Mouse (Mus musculus) embryonic facial prominence, embryonic 13.5 days (tissue): ENCODE measurements around the gene Ccr10. TPM values are rescaled to one million over a fixed set of nuclear protein-coding genes. Genes with fewer than 3 reads are reported as not detected.
"Not testable (repeated sequence)": the region's sequence is repeated elsewhere in the genome, so short reads cannot be mapped to it uniquely, and the experiment has no call there.

ENCODE experiments used
- ATAC-seq: fragments of 200-750 bp; cut with Nextera tagmentation; 2 replicates; pipeline ENCODE4 v1.8.0; 2017; ENCODE audit warnings: low read depth; ENCODE audit not compliant: insufficient number of reproducible peaks, insufficient read depth, low FRiP score, low TSS enrichment
- H3K27ac ChIP-seq: fragments of 300-500 bp; sonication (generic); 2 replicates; pipeline ENCODE4 v1.5.1; 2015; ENCODE audit warnings: moderate library complexity, mild to moderate bottlenecking, inconsistent platforms
- H3K27me3 ChIP-seq: fragments of 300-500 bp; sonication (generic); 2 replicates; pipeline ENCODE4 v1.6.1; 2015; ENCODE audit warnings: mild to moderate bottlenecking, inconsistent platforms
- H3K36me3 ChIP-seq: fragments of 300-500 bp; sonication (generic); 2 replicates; pipeline ENCODE4 v1.6.1; 2015; ENCODE audit warnings: mild to moderate bottlenecking, inconsistent platforms
- H3K4me1 ChIP-seq: fragments of 300-500 bp; sonication (generic); 2 replicates; pipeline ENCODE4 v1.6.1; 2015; ENCODE audit warnings: inconsistent platforms
- H3K4me2 ChIP-seq: fragments of 300-500 bp; sonication (generic); 2 replicates; pipeline ENCODE4 v1.6.1; 2015; ENCODE audit warnings: moderate library complexity, mild to moderate bottlenecking, inconsistent platforms
- H3K4me3 ChIP-seq: fragments of 300-500 bp; sonication (generic); 2 replicates; pipeline ENCODE4 v1.5.1; 2015; ENCODE audit warnings: mild to moderate bottlenecking, inconsistent platforms
- H3K9ac ChIP-seq: fragments of 300-500 bp; sonication (generic); 2 replicates; pipeline ENCODE4 v1.6.1; 2015; ENCODE audit warnings: mild to moderate bottlenecking, inconsistent platforms
- H3K9me3 ChIP-seq: fragments of 300-500 bp; sonication (generic); 2 replicates; pipeline ENCODE4 v1.6.1; 2016; ENCODE audit warnings: inconsistent platforms
- WGBS: fragments of 180-500 bp; shearing (Covaris S2); methylation state at CpG from one replicate; pipeline ENCODE4 v1.1.7; 2015; ENCODE audit warnings: mixed read lengths; 5-methylcytosine and 5-hydroxymethylcytosine counted together
- polyA plus RNA-seq: library from polyadenylated mRNA; unstranded; fragments of >200 nt; fragmentation: Nextera tagmentation; extraction: Ambion mirVana; gene quantifications from 2 replicates; pipeline ENCODE4 v1.2.1, GENCODE M21; 2015

The Ccr10 gene
- polyA plus RNA-seq, 1 experiment from 2014 or later: 0.27 TPM

DNA sequence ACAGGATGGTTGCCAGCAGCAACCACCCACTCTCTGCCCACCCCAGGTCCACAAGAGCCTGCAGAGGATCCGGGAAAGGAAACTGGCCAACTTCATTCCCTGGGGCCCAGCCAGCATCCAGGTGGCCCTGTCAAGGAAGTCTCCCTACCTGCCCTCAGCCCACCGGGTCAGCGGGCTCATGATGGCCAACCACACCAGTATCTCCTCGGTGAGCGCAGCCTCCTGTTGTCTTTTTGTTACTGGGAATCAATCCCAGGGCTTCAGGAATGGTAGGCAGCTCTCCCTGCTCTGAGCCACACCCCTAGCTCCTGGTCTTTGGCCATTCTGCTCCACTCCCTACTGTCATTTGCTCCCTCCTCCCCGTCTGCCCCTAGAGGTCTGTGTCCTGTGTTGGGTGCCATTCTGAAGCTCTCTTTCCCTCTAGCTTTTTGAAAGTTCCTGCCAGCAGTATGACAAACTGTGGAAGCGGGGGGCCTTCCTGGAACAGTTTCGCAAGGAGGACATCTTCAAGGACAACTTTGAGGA, 14.2 kb downstream of the Ccr10 start:
- WGBS: 83% methylated on average over 8 of the region's 8 CpGs
- not testable (repeated sequence) for ATAC-seq, H3K27ac ChIP-seq, H3K9ac ChIP-seq, H3K4me3 ChIP-seq, H3K9me3 ChIP-seq, H3K4me2 ChIP-seq
- Histone ChIP-seq H3K4me1 (peaks cover 27% of the 10 kb centered on the region), H3K36me3 (peaks cover 35% of the 10 kb centered on the region), H3K27me3 (peaks cover 46% of the 10 kb centered on the region)

GRCm38 (mm10) chr11:101160151-101160550, 15.1 kb downstream of the Ccr10 start:
- peaks cover 32% of the 10 kb centered on the region for H3K36me3 ChIP-seq

GRCm38 (mm10) chr11:101155728-101156371, 19.4 kb downstream of the Ccr10 start, which contains the start of gene Tubg2:
Gene Tubg2 (plus strand): TSS chr11:101155907.
- Histone ChIP-seq H3K9ac (peak within 1 kb of the TSS; percentile 75), H3K9me3 (no peaks in the 10 kb centered on the region), H3K36me3 (no peaks in the 10 kb centered on the region), H3K27ac (peak within 1 kb of the TSS; percentile 68), H3K4me2 (peak within 1 kb of the TSS; percentile 80), H3K4me1 (peaks cover 9% of the 10 kb centered on the region), H3K27me3 (no peaks in the 10 kb centered on the region), H3K4me3 (peak within 1 kb of the TSS; percentile 49)
- WGBS: 2% methylated on average over 36 of the region's 36 CpGs
- peak; percentile 62 for ATAC-seq

More at GRCm38 (mm10) chr11:101160151-101160550, 15.1 kb downstream of the Ccr10 start:
- not testable (repeated sequence) for H3K4me3 ChIP-seq, H3K4me2 ChIP-seq, ATAC-seq, H3K27ac ChIP-seq, H3K9ac ChIP-seq, H3K9me3 ChIP-seq
- peaks cover 37% of the 10 kb centered on the region for H3K27me3 ChIP-seq
- H3K4me1 ChIP-seq: peaks cover 29% of the 10 kb centered on the region
- 74% methylated on average over 9 of the region's 10 CpGs for WGBS

DNA sequence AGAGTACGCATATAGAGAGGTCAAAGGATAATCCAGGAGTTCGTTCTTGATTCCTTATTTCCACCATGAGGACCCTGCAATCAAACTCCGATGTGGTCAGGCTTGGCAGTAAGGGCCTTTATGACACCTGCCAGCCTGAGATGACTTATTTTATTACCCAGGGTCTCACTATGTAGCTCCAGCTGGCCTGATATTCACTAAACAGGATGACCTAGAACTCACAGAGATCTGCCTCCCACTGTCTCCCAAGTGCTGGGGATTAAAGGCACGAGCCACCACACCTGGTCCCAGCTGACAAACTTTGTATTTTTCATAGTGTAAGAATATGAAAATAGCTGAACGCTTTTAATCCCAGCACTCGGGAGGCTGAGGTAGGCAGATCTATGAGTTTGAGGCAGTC, 20.1 kb downstream of the Ccr10 start:
- H3K4me3 ChIP-seq: no peak overlapping the region

DNA sequence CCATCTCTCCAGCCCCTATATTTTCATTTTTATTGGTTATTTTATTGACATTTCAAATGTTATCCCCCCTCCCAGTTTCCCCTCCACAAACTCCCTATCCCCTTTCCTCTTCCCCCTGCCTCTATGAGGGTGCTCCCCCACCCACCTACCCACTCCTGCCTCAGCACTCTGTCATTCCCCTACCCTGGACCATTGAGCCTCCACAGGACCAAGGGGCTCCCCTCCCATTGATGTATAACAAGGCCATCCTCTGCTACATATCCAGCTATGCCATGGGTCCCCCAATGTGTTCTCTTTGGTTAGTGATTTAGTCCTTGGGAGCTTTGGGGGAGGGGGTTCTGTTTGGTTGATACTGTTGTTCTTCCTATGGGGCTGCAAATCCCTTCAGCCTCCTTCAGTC, 20.6 kb downstream of the Ccr10 start:
- Histone ChIP-seq H3K4me1 (peaks cover 12% of the 10 kb centered on the region), H3K9ac (no peak overlapping the region), H3K4me3 (no peak overlapping the region), H3K4me2 (no peak overlapping the region), H3K9me3 (no peaks in the 10 kb centered on the region), H3K36me3 (no peaks in the 10 kb centered on the region), H3K27ac (no peak overlapping the region), H3K27me3 (no peaks in the 10 kb centered on the region)
- no peak for ATAC-seq

More for the DNA sequence above, 20.1 kb downstream of the Ccr10 start:
- H3K4me2 ChIP-seq: peak overlapping the region; percentile 80; the same call in 1 of the 2 replicates
- H3K36me3 ChIP-seq: no peaks in the 10 kb centered on the region
- no peak overlapping the region for H3K27ac ChIP-seq
- H3K9me3 ChIP-seq: no peaks in the 10 kb centered on the region
- H3K4me1 ChIP-seq: peaks cover 9% of the 10 kb centered on the region
- ATAC-seq: no peak
- no peaks in the 10 kb centered on the region for H3K27me3 ChIP-seq
- H3K9ac ChIP-seq: no peak overlapping the region
- 64% methylated on average over 6 of the region's 6 CpGs for WGBS

DNA sequence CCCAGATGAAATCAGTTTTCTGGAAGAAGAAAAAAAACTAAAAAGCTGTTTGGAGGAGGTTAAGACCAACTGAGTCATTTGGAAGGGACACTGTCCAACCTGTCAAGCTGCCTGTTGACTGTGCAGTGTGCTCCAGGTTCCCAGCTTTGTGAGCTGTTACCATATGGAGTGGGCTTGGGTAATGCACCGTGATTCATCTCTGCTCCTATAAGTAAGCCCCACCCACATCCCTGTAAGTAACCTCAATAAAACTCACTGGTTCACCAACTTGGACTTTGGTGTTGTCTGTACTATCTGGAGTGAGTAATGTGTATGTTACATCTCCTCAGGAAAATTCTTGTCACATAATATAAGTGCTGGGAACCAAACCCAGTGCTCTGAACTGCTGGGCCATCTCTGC, 22.4 kb downstream of the Ccr10 start:
- ATAC-seq: no peak
- Histone ChIP-seq H3K27ac (no peak overlapping the region), H3K4me2 (no peak overlapping the region), H3K36me3 (no peaks in the 10 kb centered on the region), H3K9me3 (no peaks in the 10 kb centered on the region), H3K4me1 (peaks cover 29% of the 10 kb centered on the region), H3K9ac (no peak overlapping the region), H3K27me3 (no peaks in the 10 kb centered on the region), H3K4me3 (no peak overlapping the region)
- WGBS: 52% methylated on average over 1 of the region's 1 CpGs

- Histone ChIP-seq H3K27ac (no peak overlapping the region), H3K9me3 (no peaks in the 10 kb centered on the region), H3K36me3 (no peaks in the 10 kb centered on the region), H3K4me1 (peaks cover 25% of the 10 kb centered on the region), H3K4me3 (no peak overlapping the region), H3K27me3 (no peaks in the 10 kb centered on the region), H3K9ac (no peak overlapping the region), H3K4me2 (no peak overlapping the region)
- 45% methylated on average over 2 of the region's 2 CpGs for WGBS
- no peak for ATAC-seq
These were observed 24.2 kb downstream of the Ccr10 start for GRCm38 (mm10) chr11:101151063-101151462.

DNA sequence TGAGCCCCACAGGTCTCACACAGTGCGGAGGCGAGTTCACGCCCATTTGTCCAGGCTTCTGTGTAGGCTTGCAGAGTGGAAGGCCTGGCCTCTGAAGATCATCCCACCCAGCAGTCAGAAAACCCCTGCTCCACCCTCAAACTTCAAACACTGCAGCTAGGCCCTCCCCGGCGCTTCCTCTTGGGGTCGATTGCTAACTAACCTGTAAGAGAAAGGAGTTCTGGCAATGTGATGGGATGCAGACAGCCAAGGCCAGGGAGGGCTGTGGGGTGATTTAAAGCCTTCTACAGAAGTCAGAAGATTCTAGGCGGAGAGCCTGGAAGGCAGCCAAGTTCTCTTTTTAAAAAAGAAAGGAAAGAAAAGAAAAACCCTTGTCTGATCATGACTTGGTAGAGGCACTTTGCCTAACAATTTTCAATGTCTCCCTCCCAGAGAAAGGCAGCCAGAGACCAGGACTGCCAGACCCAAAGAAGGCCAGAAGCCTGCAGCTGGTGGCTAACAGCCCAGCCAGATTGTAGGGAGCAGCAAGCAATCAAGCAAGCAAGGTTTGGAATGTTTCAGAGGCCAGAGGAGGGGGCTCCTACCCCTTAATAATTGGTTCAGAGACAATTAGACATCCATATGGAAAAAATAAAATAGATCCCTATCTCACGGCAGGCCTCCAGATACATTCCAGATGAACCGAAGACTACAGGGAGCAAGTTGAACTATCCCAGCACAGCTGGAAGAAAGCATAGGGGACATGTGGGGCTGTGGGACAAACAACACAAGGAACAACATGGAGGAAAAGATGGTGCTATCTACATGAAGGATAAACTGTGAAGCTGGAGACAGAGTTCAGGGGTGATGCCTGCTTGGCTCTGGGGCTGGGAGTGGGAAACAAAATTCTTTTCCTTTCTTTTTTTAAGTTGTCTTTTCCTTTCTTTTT, 25.8 kb downstream of the Ccr10 start:
- 13% methylated on average over 9 of the region's 9 CpGs for WGBS
- no peaks in the 10 kb centered on the region for H3K36me3 ChIP-seq
- 0 out of 2 replicates have a peak overlapping the region, but pooled peaks have one; percentile 12 for H3K4me3 ChIP-seq
- H3K4me1 ChIP-seq: peaks cover 20% of the 10 kb centered on the region
- ATAC-seq: 0 out of 2 replicates have a peak, but pooled peaks have one; percentile 26
- H3K4me2 ChIP-seq: peak overlapping the region; percentile 29
- H3K9me3 ChIP-seq: no peaks in the 10 kb centered on the region
- H3K27me3 ChIP-seq: no peaks in the 10 kb centered on the region
- peak overlapping the region; percentile 92 for H3K27ac ChIP-seq
- peak overlapping the region; percentile 47 for H3K9ac ChIP-seq

GRCm38 (mm10) chr11:101148751-101149150, 26.5 kb downstream of the Ccr10 start:
- peak overlapping the region; percentile 47 for H3K9ac ChIP-seq
- peak overlapping the region; percentile 92 for H3K27ac ChIP-seq
- peak overlapping the region; percentile 29 for H3K4me2 ChIP-seq
- no peaks in the 10 kb centered on the region for H3K36me3 ChIP-seq
- H3K4me1 ChIP-seq: peaks cover 23% of the 10 kb centered on the region
- no peaks in the 10 kb centered on the region for H3K27me3 ChIP-seq
- H3K4me3 ChIP-seq: no peak overlapping the region
- no peak for ATAC-seq
- 41% methylated on average over 10 of the region's 10 CpGs for WGBS
- no peaks in the 10 kb centered on the region for H3K9me3 ChIP-seq

DNA sequence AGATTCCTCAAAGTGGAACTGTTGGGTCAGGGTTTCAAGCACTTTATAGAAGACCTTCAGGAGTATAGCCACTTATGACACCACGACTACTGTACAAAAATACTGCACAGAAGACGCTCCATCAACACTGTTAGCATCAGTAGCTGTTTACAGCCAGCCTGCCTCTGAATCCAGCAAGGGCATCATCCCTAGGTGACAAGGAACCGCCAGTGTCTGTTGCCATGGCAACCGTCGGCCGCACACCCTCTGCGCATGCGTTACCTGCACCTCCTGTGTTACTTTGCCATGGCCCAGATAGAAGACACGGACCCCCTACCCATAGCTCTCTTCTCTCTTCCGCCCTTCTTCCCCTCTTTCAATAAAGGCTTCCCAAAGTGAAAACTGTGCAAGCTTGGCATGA, 28.9 kb downstream of the Ccr10 start:
- WGBS: 28% methylated on average over 10 of the region's 10 CpGs
- ATAC-seq: no peak

GRCm38 (mm10) chr11:101143338-101144225, 31.7 kb downstream of the Ccr10 start:
- Histone ChIP-seq H3K36me3 (no peaks in the 10 kb centered on the region), H3K9me3 (no peaks in the 10 kb centered on the region), H3K27ac (no peak overlapping the region), H3K4me2 (peak overlapping the region; percentile 65), H3K4me3 (peak overlapping the region; percentile 36), H3K27me3 (peaks cover 18% of the 10 kb centered on the region; the same call in 1 of the 2 replicates), H3K9ac (peak overlapping the region; percentile 64), H3K4me1 (peaks cover 27% of the 10 kb centered on the region)
- ATAC-seq: no peak
- 21% methylated on average over 19 of the region's 19 CpGs for WGBS

More for the DNA sequence above, 28.9 kb downstream of the Ccr10 start:
- peaks cover 27% of the 10 kb centered on the region for H3K4me1 ChIP-seq
- H3K4me2 ChIP-seq: no peak overlapping the region
- no peaks in the 10 kb centered on the region for H3K9me3 ChIP-seq
- no peaks in the 10 kb centered on the region for H3K27me3 ChIP-seq
- H3K27ac ChIP-seq: no peak overlapping the region
- no peak overlapping the region for H3K9ac ChIP-seq
- no peaks in the 10 kb centered on the region for H3K36me3 ChIP-seq
- no peak overlapping the region for H3K4me3 ChIP-seq
